Mouse (Mus musculus): ENCODE measurements around the gene Tradd.

Tradd gene

DNA sequence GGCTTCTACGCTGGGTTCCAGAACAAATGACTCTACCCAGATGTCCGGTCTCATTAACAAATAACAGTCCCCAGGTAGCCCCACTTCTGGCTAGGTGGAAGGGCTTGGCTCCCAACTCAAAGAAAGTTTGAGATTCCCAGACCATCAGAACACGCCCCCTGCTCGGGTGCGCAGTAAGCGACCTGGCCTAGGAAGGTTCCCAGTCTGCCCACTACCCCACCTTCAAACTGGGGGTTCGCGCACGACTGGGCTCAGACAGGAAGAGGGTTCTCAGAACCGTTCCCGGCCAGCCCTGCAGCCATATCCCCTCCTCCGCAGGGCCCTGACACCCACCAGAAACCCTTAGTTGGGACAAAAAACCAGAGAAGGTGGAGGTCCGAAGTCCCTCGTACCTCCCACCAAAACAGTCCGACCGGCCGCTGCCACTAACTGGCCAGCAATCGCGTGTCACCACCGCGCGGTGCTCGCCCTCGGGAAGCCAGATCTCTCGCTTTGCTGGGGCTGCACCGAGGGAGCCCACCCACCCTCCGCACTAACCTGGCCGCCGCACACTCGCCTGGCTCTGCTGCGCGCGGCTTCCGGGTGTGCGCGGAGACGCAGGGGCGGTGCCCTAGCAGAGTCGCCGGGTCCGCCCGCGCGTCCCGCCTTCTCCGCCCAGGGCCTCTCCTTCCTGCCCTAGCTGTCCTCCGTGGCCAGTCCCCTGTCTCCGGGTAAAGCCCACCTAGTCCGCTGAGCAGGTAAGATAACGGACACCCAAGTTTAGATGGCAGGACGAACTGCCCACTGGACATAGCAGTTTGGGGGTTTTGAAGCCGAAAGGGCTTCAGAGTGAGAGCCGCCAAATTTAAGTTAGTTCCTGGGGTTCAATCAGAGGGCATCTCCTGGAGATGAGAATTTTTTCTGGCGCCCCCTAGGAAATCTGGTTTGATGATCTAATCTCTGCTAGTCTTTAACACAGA, at the start of gene Tradd, which contains the start of gene Fbxl8:
Gene Tradd, minus strand, starts transcription at position 586 of the 959 bp plus-strand sequence.
Gene Fbxl8, plus strand, starts transcription at position 625 of the 959 bp plus-strand sequence.
- peak; percentile 72 for DNase-seq (ENCODE audit: low spot score)

DNA sequence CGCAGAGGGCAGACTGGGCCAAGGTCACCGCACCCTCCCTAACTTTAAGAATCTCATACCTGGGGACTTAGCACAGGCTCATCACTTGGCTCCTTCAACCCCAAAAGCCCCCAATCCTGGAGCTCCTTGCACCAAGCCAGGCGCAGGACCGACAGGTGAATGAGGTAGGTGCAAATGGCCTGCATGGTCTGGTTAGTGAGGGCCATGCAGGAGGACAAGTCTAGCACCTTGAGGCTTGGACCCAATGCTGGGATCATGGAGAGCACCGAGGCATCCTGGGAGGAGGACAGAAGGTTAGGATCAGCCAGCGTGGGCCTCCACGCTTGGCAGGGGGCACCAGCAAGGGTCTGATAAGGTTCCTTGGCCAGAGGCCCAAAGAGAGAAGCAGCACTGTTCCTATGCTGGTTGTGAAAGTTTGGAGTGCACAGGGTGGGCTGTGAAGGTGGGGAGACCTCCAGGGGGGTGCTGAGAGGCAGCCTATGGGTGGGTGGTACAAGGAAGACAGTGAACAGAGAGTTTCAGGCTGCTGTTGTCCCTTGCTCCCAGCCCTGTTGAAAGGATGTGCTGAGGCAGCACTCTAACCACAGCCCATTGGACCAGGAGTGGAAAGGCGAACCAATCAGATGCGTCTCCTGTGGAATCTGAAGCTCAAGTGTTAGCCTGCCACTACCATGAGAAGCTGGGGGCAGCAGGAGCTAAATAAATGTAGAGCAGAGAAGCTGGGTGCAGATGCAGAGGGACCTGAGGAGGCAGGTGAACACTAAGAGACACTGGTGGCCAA, 49.4 kb upstream of the Tradd start:
- DNase-seq (ENCODE audit: low spot score): no peak

DNA sequence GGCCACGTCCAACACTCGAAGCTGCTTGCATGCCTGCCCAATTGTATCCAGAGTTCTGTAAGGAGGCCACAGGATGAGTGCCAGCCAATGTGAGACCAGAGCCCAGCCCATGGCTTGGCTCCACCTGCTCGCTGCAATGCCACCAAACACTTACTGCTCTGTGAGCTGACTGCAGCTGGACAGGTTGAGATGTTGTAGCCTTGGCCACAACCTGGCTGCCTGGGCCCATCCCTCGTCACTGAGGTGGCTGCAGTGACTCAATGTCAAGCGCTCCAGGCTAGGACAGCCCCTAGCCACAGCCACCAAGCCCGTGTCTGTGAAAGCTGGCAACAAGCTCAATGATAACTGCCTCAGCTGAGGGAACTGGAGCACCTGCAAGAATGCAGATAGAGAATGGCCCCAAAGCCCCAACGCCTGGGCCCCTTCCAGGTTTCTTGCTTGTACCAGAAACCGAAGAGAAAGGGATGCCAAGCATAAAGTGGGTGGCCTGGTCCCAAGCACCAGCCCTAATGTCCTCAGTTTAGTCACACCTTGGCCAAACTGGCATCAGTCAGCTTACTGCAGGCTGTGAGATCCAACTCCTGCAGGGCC, 48.6 kb upstream of the Tradd start:
- no peak for DNase-seq (ENCODE audit: low spot score)

DNA sequence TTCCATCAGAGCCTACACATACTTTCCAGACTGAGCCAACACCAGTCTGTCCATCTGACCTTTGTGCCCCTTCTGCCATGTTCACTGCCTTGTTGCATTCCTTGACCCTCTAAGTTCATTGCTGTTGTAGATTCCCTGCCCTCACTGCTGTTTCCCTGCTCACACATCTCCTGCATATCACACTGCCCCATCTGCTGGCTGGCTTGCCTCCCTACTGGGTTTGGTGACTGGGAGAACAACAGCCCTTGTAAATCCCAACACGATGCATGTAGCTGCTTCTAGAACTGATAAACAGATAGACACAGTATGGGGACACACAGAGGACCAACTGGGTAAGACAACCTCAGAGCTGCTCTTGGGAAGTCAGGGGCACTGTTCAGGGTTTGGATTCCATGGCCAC, 47.3 kb upstream of the Tradd start:
- no peak for DNase-seq (ENCODE audit: low spot score)

DNA sequence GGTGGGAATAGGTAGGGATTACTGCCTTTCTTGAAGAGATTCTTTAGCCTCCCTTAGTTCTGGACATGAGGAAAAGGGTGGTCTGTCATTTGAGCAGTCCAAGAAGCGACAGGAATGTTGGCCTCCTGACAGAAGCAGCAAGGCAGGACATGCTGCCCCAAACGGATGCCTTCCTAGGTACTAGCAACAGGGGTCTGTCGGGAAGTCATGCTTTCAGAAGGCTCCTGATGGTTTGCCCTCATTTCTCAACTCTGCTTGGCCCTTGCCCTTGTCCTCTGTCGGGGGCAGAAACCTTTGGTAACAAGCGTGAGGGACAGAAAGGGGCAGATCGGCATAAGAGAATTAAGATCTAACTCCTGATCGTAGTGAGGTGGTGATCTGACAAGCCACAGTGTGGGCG, 45.7 kb upstream of the Tradd start:
- no peak for DNase-seq (ENCODE audit: low spot score)

DNA sequence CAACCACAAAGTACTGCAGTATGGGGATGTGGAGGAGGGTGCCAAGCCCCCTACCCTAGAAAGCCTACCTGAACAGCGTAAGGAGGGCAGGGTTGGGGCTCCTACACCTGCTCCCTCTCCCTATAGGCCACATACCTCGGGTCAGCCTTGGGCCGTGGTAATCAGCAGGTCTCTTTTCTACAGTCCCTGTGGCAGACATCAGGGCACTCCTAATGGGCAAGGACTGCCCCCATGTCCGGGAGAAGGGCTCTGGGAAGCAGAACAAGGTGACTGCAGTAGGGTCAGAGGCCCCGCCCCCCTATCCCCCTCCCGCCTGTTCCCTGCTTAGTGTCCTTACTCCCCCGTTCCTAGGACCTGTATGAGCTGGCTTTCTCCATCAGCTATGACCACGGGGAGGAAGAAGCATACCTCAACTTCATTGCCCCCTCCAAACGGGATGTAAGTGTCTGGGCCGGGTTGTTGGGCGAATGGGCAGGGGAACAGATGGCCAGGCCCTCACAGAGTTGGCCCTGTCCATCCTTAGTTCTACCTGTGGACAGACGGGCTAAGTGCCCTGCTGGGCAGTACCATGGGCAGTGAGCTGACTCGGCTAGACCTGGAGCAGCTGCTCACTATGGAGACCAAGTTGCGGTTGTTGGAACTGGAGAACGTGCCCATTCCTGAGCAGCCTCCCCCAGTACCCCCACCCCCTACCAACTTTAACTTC, 44.9 kb upstream of the Tradd start:
- no peak for DNase-seq (ENCODE audit: low spot score)

DNA sequence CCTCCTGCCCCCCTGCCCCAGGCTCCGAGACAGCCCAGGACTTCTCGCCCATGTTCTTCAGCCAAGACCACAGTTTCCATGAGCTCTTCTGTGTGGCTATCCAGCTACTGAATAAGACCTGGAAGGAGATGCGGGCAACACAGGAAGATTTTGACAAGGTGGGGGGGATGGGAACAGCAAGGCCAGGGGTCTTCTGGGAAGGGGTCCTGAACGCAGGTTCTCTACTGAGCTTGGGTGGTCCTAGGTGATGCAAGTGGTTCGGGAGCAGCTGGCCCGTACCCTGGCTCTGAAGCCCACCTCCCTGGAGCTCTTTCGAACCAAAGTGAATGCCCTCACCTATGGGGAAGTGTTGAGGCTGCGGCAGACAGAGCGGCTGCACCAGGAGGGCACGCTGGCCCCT, 44.0 kb upstream of the Tradd start:
- no peak for DNase-seq (ENCODE audit: low spot score)

DNA sequence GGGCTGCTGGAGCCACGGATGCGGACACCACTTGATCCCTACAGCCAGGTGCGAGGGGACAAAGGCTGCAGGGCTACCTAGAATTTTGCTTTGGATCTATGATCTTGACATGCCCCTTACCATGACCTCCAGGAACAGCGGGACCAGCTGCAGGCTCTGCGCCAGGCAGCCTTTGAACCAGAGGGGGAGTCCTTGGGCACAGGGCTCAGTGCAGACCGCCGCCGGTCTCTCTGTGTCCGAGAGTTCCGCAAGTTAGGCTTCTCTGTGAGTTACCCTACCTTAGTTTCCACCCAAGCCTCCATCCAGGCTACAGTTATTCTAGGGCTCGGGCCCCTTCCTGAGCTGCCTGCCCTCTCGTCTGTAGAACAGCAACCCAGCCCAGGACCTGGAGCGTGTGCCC, 43.3 kb upstream of the Tradd start:
- DNase-seq (ENCODE audit: low spot score): no peak

DNA sequence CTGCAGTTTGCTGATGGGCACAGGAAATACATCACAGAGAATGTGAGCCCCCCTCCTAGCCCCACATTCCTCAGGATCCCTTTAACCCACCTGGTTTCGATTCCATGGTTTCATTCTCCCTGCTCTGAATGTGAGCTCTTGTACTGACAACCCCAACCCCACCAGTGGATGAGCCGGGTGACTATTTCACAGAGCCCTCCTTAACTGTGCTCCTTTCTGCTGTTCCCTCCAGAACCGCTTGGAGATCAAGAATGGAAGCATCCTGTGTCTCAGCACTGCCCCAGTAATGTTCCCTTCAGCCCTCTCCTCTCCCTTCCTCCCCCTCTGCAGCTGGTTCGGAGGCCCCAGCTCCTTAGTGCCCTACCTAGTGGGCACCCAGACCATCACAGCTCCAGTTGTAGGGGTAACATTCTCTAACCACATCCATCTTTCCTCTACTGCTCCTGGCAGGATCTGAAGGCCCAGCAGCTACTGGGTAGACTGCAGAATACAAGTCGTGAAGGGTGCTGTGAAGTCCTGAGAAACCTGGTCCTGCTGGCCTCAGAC, 41.8 kb upstream of the Tradd start:
- no peak for DNase-seq (ENCODE audit: low spot score)

DNA sequence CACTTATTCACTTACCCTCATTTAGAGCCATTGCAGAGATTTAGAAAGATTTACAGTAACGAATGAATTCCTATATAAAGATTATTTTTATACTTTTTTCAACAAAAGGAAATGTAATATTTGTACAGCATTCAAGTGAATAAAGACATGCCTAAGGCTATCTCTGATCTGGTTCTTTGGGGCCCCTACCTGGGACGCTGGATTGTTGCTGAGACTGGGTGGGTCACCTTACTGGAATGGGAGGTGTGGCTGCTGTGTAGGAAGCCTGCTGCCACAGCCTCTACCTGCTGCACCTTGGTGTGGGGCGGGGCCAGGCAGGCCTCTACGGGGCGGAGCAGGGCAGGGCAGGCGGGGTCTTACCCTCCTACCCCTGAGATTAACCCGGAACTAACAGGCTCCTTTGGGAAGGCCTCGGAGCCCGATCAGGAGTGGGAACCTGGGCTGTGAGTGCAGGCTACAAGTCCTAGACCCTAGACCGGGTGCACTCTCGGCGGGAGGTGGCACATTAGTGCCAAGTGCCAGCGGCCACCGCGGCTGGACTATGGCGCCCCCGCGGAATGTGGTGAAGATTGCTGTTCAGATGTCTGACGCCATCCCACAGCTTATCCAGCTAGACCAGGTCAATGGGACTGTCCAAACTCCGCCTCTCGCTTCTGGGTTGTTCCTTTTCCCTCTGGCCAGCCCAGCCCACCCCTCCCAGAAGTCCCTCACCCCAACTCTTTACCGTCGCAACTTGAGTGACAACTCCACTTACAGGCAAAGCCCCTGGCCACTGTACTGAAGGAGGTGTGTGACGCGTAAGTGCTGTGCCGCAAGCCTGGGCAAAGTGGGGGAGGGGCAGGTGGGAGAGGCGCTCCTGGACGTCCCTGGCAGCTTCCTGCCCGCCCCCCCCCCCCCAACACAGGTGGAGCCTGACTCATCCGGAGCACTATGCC, 41.1 kb upstream of the Tradd start, which contains the start of gene Elmo3:
Gene Elmo3, plus strand, starts transcription at position 391 of the 935 bp plus-strand sequence.
- DNase-seq (ENCODE audit: low spot score): peak; percentile 55

DNA sequence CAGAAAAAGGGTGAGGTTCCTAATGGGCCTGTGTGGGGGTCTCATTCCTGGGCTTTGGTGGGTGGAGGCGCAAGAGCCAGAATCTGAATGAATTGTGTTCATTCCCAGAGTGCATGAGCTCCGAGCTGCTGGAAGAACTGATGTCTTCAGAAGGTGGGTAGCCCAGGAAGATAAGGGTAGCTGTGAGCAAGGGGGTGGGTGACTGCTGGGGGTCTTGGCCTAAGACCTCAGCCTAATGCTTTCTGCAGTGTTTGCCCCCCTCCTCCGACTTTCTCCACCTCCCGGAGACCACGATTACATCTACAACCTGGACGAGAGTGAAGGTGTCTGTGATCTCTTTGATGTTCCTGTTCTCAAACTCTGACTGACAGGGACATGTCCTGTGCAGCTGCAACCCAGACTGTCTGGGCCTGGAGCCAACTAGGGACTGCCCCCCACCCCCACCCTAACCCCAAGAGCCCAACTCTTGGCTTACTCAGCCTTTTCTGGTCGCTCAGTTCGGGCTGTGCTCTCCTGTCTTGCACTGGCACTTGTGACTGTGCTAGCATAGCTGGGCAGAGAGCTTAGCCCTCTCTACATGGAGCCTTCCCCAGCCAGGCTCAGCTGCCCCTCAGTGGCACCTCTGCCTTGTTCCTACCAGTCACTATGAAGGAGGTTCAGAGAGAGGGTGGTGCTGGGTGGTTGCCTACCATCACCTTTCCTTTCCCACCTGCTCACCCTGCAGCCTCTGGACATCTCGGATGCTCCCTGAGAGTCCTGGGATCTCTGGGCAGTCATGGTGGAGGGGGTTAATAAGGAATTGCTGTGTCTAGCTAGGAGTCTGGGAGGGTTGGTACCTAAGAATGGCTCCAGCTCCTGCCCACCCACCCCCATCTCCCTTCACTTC, 40.2 kb upstream of the Tradd start:
- peak; percentile 78 for DNase-seq (ENCODE audit: low spot score)

DNA sequence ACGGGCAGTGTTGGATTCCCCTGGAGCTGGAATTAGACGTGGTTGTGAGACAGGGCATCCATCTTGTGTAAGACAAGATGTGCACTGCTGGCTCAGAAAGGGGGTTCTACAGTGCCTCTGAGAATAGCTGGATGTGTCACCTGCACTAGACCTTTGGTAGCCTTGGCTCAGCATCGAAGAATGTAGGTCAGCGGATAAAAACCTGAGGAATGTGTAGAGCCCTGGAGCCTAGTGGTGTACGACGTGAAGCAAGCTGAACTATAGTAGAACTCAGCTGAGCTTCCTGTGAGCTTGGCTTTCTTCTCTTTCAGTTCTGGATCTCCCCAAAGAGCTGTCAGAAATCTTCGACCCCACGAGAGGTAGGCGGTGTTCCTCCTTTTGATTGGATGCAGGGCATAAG, 39.5 kb upstream of the Tradd start:
- DNase-seq (ENCODE audit: low spot score): no peak

DNA sequence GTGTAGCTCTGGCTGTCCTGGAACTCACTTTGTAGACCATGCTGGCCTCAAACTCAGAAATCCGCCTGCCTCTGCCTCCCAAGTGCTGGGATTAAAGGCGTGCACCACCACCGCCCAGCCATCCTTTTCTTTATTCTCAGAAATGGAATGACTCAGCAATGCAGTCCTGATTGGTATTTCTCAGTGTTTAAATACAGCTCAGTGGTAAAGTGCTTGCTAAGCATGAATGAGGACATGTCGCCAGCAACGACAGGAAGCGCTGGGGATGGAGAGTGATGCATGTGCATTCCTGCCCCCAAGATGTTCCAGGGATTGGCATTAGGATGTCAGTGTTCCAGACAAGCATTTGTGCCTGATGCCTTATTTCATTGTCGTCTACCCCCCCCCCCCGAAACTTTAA, 39.0 kb upstream of the Tradd start:
- DNase-seq (ENCODE audit: low spot score): no peak

DNA sequence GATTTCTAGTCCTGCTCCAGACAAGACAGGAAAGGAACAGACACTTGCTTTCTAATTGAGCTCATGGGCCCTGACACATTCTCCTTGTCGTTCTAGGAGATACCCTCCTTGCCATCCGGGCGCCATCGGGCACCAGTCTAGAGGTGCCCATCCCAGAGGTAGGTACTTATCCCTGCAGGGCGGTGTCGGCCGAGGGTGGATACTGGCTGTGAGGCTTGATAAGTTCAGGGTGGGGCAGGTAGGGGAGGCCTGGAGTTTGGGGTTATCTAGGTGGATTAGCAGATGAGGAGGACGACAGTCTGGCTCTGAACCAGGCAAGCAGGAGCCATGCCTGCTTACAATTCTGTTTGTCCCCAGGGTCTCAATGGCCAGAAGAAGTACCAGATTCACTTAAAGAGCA, 35.6 kb upstream of the Tradd start:
- DNase-seq (ENCODE audit: low spot score): no peak

DNA sequence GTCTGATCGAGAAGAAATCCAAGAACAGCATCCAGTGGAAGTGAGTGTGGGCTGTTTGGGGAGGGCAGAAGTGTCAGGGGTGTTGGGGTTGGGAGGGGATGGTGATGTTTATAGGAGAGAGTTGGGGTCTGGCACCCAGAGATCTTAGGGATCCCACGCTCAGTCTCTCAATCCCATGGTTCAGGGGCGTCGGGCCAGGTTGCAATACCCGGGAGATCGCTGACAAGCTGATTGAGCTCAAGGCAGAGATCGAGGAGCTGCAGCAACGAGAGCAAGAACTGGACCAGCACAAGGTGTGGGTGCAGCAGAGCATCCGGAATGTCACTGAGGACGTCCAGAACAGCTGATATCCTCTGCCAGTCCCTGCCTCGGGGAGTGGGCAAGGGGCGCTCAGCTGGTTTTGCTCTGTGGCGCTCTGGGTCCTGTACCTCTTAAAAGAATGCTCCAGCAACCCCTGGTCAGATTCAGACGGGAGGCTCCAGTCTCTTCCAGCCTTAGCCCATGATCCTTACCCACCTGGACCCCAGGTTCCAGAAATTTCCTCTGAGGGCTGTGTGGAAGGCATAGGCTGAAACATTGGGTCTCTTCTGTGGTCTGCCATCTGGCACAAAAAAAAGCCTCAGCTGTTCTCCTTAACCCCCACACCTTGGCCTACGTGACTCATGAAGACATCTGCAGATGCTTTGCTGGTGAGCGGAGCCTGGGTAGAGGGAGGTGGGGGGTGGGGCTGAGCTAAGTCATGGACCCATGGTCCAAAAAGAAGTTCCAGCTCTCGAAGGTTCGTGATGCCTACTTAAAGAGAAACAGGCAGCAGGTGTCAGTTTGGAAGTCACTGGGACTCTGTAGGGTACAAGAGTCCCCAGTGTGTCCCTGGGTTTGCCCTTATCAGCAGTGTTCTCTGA, 34.2 kb upstream of the Tradd start:
- DNase-seq (ENCODE audit: low spot score): peak; percentile 65

DNA sequence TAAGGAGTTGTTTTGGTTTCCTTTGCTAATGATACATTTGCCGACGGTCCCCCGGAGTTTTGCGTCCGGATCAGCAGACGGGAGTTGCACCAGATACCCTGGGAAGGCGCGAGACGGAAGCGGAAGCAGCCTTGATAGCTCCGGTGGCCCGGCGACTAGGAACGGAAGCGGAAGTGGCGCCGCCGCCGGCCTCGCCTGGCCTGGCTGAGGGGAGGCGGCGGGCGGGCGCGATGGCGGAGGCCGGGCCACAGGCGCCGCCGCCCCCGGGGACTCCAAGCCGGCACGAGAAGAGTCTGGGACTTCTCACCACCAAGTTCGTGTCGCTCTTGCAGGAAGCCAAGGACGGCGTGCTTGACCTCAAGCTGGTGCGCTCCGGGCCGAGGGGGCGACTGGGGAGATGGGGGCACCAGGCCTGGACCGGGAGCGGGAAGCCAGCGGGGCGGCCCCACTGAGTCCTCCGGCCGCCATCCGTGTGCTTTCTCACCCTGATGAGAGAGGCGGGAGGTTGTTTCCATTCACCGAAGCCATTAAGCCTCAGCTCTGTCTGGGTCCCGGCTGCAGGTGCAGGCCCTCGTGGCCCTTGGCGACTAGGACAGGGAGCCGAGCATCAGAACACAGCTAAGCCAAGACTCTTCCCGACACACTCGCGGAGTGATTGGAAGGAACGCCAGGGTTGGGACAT, 33.2 kb upstream of the Tradd start, which contains the start of gene E2f4:
Gene E2f4, plus strand, starts transcription at position 153 of the 682 bp plus-strand sequence.
- peak; percentile 94 for DNase-seq (ENCODE audit: low spot score)

DNA sequence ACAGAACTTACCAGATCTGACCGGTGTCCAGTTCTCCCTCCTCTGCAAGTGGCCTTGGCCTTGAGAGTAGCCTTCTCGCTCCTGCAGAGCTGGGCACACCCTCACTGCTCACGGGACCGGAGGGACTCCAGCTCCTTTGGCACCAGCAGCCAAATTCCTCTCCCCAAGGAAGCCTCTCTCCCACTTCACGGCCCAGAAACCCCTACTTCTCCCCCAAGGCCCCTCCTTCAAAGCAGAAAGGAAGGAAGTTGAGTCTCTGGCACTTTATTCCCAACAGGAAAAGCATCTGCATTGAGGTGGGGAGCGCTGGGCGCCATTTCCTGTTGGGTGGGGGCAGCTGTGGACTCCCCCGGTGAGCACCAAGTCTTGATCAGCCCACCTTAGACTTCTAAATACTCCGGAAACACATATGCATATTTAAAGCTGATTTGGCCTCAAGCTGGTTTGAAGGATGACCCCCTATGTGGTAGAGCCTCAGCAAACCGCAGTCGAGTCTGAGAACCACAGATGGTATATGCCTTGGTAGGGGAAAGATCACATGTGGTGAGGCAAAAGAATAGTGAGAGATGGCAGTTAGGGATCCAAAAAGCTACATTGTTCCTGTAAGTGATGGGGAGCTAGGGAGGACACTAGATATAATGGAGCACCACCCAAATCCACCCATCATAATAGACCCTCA, 31.6 kb upstream of the Tradd start, which contains the start of gene Exoc3l:
Gene Exoc3l, minus strand, starts transcription at position 207 of the 679 bp plus-strand sequence.
- no peak for DNase-seq (ENCODE audit: low spot score)

Data from MN1 (cell line).